Mouse (Mus musculus) bone marrow, adult 2 months (tissue): ENCODE results near the gene Lgr5.

ENCODE experiments used
- CTCF ChIP-seq: fragments of 200-500 bp; IDR thresholded peaks from 2 replicates; pipeline ENCODE4 v1.5.1; 2011; ENCODE audit warnings: low read length, control low read depth; ENCODE audit not compliant: control insufficient read depth, insufficient read depth
- POLR2A ChIP-seq: fragments of 200-500 bp; IDR thresholded peaks from 2 replicates; pipeline ENCODE4 v1.6.1; 2011; ENCODE audit warnings: low read depth, mild to moderate bottlenecking, control low read depth, low read length, borderline replicate concordance; ENCODE audit not compliant: control insufficient read depth

GRCm38 (mm10) chr10:115462646-115463045 is 124.9 kb downstream of the Lgr5 start:
- TF ChIP-seq CTCF (no peak), POLR2A (no peak)
